Mouse (Mus musculus) MEL (cell line): ENCODE data around the gene Rbpj. TPM values are rescaled to one million over a fixed set of nuclear protein-coding genes. Genes with fewer than 3 reads are reported as not detected.

ENCODE experiments used
- DNase-seq: peaks from one replicate; pipeline ENCODE4 v3.0.0; 2011; ENCODE audit warnings: low read depth, low spot score
- H3K27ac ChIP-seq: 2 replicates; pipeline ENCODE4 v1.5.1; 2012; ENCODE audit warnings: low read depth, mild to moderate bottlenecking, control low read depth, low read length, moderate library complexity; ENCODE audit not compliant: control insufficient read depth
- H3K27me3 ChIP-seq, 2 experiments: fragments of 150-350 bp in 1 of 2; sonication (generic) in 1 of 2; 2 replicates each; pipeline ENCODE4 v1.6.1; 2012; ENCODE audit warnings: low read length in 2 of 2, mild to moderate bottlenecking in 2 of 2, improper control_type of control experiment in 1 of 2, moderate library complexity in 1 of 2; ENCODE audit not compliant: insufficient read depth in 2 of 2, control insufficient read depth in 1 of 2
- H3K36me3 ChIP-seq, 2 experiments: 2 replicates each; pipeline ENCODE4 v1.6.1; 2012 to 2014; ENCODE audit warnings: low read length in 2 of 2, improper control_type of control experiment in 1 of 2, inconsistent platforms in 1 of 2, mild to moderate bottlenecking in 1 of 2; ENCODE audit not compliant: insufficient read depth in 2 of 2, control insufficient read depth in 1 of 2
- H3K4me1 ChIP-seq, 2 experiments: fragments of 150-350 bp in 1 of 2; sonication (generic) in 1 of 2; 2 replicates each; pipeline ENCODE4 v1.6.1; 2012; ENCODE audit warnings: low read length in 2 of 2, improper control_type of control experiment in 1 of 2, mild to moderate bottlenecking in 1 of 2; ENCODE audit not compliant: insufficient read depth in 2 of 2, control insufficient read depth in 1 of 2
- H3K4me3 ChIP-seq, 2 experiments: fragments of 150-350 bp in 1 of 2; sonication (generic) in 1 of 2; 2 replicates each; pipeline ENCODE4 v1.5.1; 2012; ENCODE audit warnings: low read depth in 2 of 2, low read length in 2 of 2, mild to moderate bottlenecking in 2 of 2, moderate library complexity in 2 of 2, control low read depth in 1 of 2, improper control_type of control experiment in 1 of 2; ENCODE audit not compliant: control insufficient read depth in 1 of 2, insufficient read depth in 1 of 2
- H3K79me2 ChIP-seq: 2 replicates; pipeline ENCODE4 v1.6.1; 2012; ENCODE audit warnings: mild to moderate bottlenecking, low read length, moderate library complexity; ENCODE audit not compliant: control insufficient read depth, poor library complexity, insufficient read depth
- H3K9ac ChIP-seq: 2 replicates; pipeline ENCODE4 v1.6.1; 2012; ENCODE audit warnings: low read depth, mild to moderate bottlenecking, control low read depth, low read length, moderate library complexity; ENCODE audit not compliant: control insufficient read depth, poor library complexity, severe bottlenecking
- H3K9me3 ChIP-seq: fragments of 150-350 bp; sonication (generic); replicated peaks from 2 replicates; pipeline ENCODE4 v1.6.1; 2012; ENCODE audit warnings: mild to moderate bottlenecking, low read length, improper control_type of control experiment, moderate library complexity; ENCODE audit not compliant: insufficient read depth
- CHD1 ChIP-seq: IDR thresholded peaks from 2 replicates; pipeline ENCODE4 v1.6.1; 2012; ENCODE audit warnings: low read depth, mild to moderate bottlenecking, inconsistent platforms, low read length, improper control_type of control experiment
- E2F4 ChIP-seq: IDR thresholded peaks from 2 replicates; pipeline ENCODE4 v1.6.1; 2011; ENCODE audit warnings: low read depth, low read length, improper control_type of control experiment, borderline replicate concordance
- ELF1 ChIP-seq: IDR thresholded peaks from 2 replicates; pipeline ENCODE4 v1.6.1; 2014; ENCODE audit warnings: low read depth, mild to moderate bottlenecking, inconsistent platforms, low read length, improper control_type of control experiment, moderate library complexity
- EP300 ChIP-seq, 2 experiments: IDR thresholded peaks; 2 replicates each; pipeline ENCODE4 v1.6.1; 2011; ENCODE audit warnings: improper control_type of control experiment in 2 of 2, low read length in 2 of 2, low read depth in 1 of 2, mild to moderate bottlenecking in 1 of 2
- GABPA ChIP-seq: IDR thresholded peaks from 2 replicates; pipeline ENCODE4 v1.6.1; 2012; ENCODE audit warnings: low read depth, mild to moderate bottlenecking, inconsistent platforms, low read length, improper control_type of control experiment, moderate library complexity
- JUND ChIP-seq: IDR thresholded peaks from 2 replicates; pipeline ENCODE4 v1.6.1; 2011; ENCODE audit warnings: low read depth, mild to moderate bottlenecking, improper control_type of control experiment, low read length
- MYC ChIP-seq: IDR thresholded peaks from 2 replicates; pipeline ENCODE4 v1.6.1; 2011; ENCODE audit warnings: low read depth, mild to moderate bottlenecking, low read length, improper control_type of control experiment, moderate library complexity
- NRF1 ChIP-seq: IDR thresholded peaks from 2 replicates; pipeline ENCODE4 v1.6.1; 2014; ENCODE audit warnings: low read depth, mild to moderate bottlenecking, inconsistent platforms, low read length, improper control_type of control experiment, moderate library complexity; ENCODE audit not compliant: poor library complexity, insufficient read depth, severe bottlenecking
- POLR2A ChIP-seq, 2 experiments: IDR thresholded peaks; 2 replicates each; pipeline ENCODE4 v1.6.1; 2011 to 2012; ENCODE audit warnings: low read length in 2 of 2, mild to moderate bottlenecking in 2 of 2, control low read depth in 1 of 2, improper control_type of control experiment in 1 of 2, low read depth in 1 of 2, moderate library complexity in 1 of 2; ENCODE audit not compliant: control insufficient read depth in 1 of 2, insufficient read depth in 1 of 2, poor library complexity in 1 of 2
- POLR2AphosphoS2 ChIP-seq: IDR thresholded peaks from 2 replicates; pipeline ENCODE4 v1.6.1; 2011; ENCODE audit warnings: low read length, improper control_type of control experiment
- POLR2AphosphoS5 ChIP-seq: IDR thresholded peaks from 2 replicates; pipeline ENCODE4 v1.6.1; 2012; ENCODE audit warnings: low read depth, borderline replicate concordance, mild to moderate bottlenecking, inconsistent platforms, low read length, moderate library complexity, mixed read lengths
- RCOR1 ChIP-seq: IDR thresholded peaks from 2 replicates; pipeline ENCODE4 v1.6.1; 2012; ENCODE audit warnings: low read depth, mild to moderate bottlenecking, inconsistent platforms, low read length, improper control_type of control experiment
- SIN3A ChIP-seq: IDR thresholded peaks from 2 replicates; pipeline ENCODE4 v1.6.1; 2012; ENCODE audit warnings: low read length, improper control_type of control experiment, inconsistent platforms
- USF1 ChIP-seq: IDR thresholded peaks from 2 replicates; pipeline ENCODE4 v1.6.1; 2014; ENCODE audit warnings: low read depth, mild to moderate bottlenecking, inconsistent platforms, low read length, improper control_type of control experiment, moderate library complexity
- USF2 ChIP-seq, 2 experiments: IDR thresholded peaks; 2 replicates each; pipeline ENCODE4 v1.6.1; 2011 to 2012; ENCODE audit warnings: improper control_type of control experiment in 2 of 2, low read length in 2 of 2, borderline replicate concordance in 1 of 2, inconsistent platforms in 1 of 2, low read depth in 1 of 2, mild to moderate bottlenecking in 1 of 2; ENCODE audit not compliant: insufficient read depth in 1 of 2
- ZKSCAN1 ChIP-seq: IDR thresholded peaks from 2 replicates; pipeline ENCODE4 v1.6.1; 2012; ENCODE audit warnings: low read depth, mild to moderate bottlenecking, inconsistent platforms, low read length, improper control_type of control experiment, moderate library complexity
- ZMIZ1 ChIP-seq: IDR thresholded peaks from 2 replicates; pipeline ENCODE4 v1.6.1; 2012; ENCODE audit warnings: low read depth, mild to moderate bottlenecking, inconsistent platforms, low read length, improper control_type of control experiment, moderate library complexity
- ZNF384 ChIP-seq: IDR thresholded peaks from 2 replicates; pipeline ENCODE4 v1.6.1; 2012; ENCODE audit warnings: low read depth, mild to moderate bottlenecking, inconsistent platforms, low read length, improper control_type of control experiment
- polyA plus RNA-seq, 2 experiments: library from polyadenylated mRNA; stranded (reverse) in 1 of 2; unstranded in 1 of 2; fragments of >175 nt in 1 of 2; fragments of >200 nt in 1 of 2; gene quantifications; 2 replicates each; pipeline versions ENCODE4 v1.2.1 to v1.2.4; 2012; ENCODE audit warnings: low replicate concordance in 2 of 2, low read depth in 1 of 2; ENCODE audit not compliant: insufficient read length in 2 of 2, insufficient read depth in 1 of 2, missing spikeins in 1 of 2
- total RNA-seq: library from RNA; depleted of rRNA; stranded (reverse); fragments of 300-350 nt; gene quantifications from 2 replicates; pipeline ENCODE4 v1.2.3, GENCODE M21; 2012

Gene Rbpj
- total and polyA plus RNA-seq, 3 experiments = 6.0 to 34.5 (median 19.1) TPM

DNA sequence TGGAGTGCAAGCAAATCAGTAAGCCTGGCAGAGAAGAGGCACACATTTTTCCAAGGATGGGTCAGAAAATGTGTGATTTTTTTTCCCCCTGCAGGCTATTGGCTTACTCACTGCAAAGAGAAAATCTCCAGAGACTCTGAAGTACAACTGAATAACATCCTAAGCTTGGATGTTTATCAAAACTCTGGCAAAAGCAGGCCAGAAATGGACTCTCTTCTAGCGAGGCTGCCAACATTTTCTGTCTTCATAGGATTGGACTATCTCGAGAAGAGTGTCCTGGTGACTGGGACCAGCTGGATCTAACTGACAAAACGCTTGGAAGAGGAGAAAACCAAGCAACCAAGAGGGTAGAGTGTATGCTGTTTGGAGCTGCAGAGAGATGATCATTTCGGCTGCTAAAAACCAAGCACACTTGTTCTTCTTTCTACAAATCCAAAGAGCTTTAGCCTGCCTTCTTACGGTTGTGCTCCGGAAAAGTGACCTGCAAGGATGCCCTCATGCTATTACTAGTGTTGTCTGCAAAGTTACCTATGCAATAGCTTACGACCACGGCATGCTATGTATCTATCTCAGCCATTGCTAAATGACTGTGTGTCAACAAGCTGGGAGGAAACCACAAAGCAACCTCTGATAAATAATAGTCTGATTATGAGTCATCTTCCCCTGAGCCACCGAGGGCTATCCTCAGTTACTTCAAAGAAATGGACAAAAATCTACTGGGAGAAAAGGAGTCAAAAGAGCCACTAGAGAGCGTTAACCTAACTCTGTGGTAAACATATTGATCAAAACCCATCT lies 36.1 kb upstream of the Rbpj start:
- no peaks in the 10 kb centered on the region for H3K36me3 ChIP-seq
- H3K4me3 ChIP-seq = no peak overlapping the region
- H3K27me3 ChIP-seq = no peaks in the 10 kb centered on the region
- no peaks in the 10 kb centered on the region for H3K9me3 ChIP-seq
- TF ChIP-seq SIN3A (no peak), USF2 (IDR thresholded peaks at IDR 0.05; ENCODE audit: borderline replicate concordance in 1 of 2, insufficient read depth in 1 of 2, low read depth in 1 of 2, low read length in 2 of 2) (no peak), NRF1 (no peak), ELF1 (no peak), EP300 (IDR thresholded peaks at IDR 0.05; ENCODE audit: low read depth in 1 of 2, low read length in 2 of 2) (no peak), MYC (no peak), POLR2AphosphoS5 (no peak), USF1 (no peak), ZKSCAN1 (no peak), POLR2A (IDR thresholded peaks at IDR 0.05; ENCODE audit: control insufficient read depth in 1 of 2, insufficient read depth in 1 of 2, low read depth in 1 of 2, low read length in 2 of 2, poor library complexity in 1 of 2) (no peak), CHD1 (no peak), POLR2AphosphoS2 (no peak)
- no peak for DNase-seq
- no peaks in the 10 kb centered on the region for H3K79me2 ChIP-seq
- H3K27ac ChIP-seq = no peak overlapping the region
- H3K4me1 ChIP-seq = no peaks in the 10 kb centered on the region
- no peak overlapping the region for H3K9ac ChIP-seq

DNA sequence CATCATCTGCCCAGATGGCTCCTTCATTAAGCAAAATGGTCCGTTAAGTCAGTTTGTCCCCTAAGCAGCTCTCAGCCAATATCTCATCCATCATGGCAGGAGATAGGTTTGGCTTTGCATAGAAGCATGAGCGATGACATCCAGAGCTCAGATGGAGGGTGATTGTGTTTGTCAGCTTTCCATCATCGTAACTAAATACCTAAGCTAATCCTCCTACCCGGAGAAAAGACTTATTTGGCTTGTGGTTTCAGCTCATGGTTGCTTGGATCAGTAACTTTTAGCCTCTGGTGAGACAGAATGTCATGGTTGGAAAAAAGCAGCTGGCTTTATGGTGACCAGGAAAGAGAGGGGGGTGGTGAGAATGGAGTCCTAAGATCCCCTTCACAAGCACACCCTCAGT lies 33.5 kb upstream of the Rbpj start:
- H3K27ac ChIP-seq = no peak overlapping the region
- H3K79me2 ChIP-seq = no peaks in the 10 kb centered on the region
- no peak for TF ChIP-seq E2F4
- no peak for TF ChIP-seq NRF1
- no peak for TF ChIP-seq ZMIZ1
- TF ChIP-seq ELF1 = no peak
- TF ChIP-seq RCOR1 = no peak
- TF ChIP-seq USF2 (IDR thresholded peaks at IDR 0.05; ENCODE audit: borderline replicate concordance in 1 of 2, insufficient read depth in 1 of 2, low read depth in 1 of 2, low read length in 2 of 2) = no peak
- no peak for TF ChIP-seq JUND
- TF ChIP-seq POLR2AphosphoS5 = no peak
- no peak for TF ChIP-seq GABPA
- TF ChIP-seq MYC = no peak
- TF ChIP-seq ZNF384 = no peak
- TF ChIP-seq, all 39 proteins: peak for 0
- H3K4me3 ChIP-seq = no peak overlapping the region
- no peaks in the 10 kb centered on the region for H3K4me1 ChIP-seq
- no peak overlapping the region for H3K9ac ChIP-seq
- H3K36me3 ChIP-seq = no peaks in the 10 kb centered on the region
- no peaks in the 10 kb centered on the region for H3K27me3 ChIP-seq
- H3K9me3 ChIP-seq = no peaks in the 10 kb centered on the region
- no peak for DNase-seq
